Mouse (Mus musculus) midbrain, embryonic 13.5 days (tissue): ENCODE data around the gene Dkc1. TPM values are rescaled to one million over a fixed set of nuclear protein-coding genes. Genes with fewer than 3 reads are reported as not detected.
A peak's percentile ranks its signal among the peaks of the same experiment; 100 is the strongest.
"Not testable (repeated sequence)": the region's sequence is repeated elsewhere in the genome, so short reads cannot be mapped to it uniquely, and the experiment has no call there.

ENCODE experiments used
- ATAC-seq: fragments of 200-750 bp; cut with Nextera tagmentation; 2 replicates; pipeline ENCODE4 v1.8.0; 2017; ENCODE audit warnings: mild to moderate bottlenecking, moderate TSS enrichment, moderate library complexity
- H3K27ac ChIP-seq: fragments of 300-500 bp; sonication (generic); 2 replicates; pipeline ENCODE4 v1.5.1; 2015; ENCODE audit warnings: inconsistent platforms, mild to moderate bottlenecking, moderate library complexity
- H3K27me3 ChIP-seq: fragments of 300-500 bp; sonication (generic); 2 replicates; pipeline ENCODE4 v1.6.1; 2015; ENCODE audit warnings: mild to moderate bottlenecking, inconsistent platforms
- H3K36me3 ChIP-seq: fragments of 300-500 bp; sonication (generic); 2 replicates; pipeline ENCODE4 v1.6.1; 2015; ENCODE audit warnings: mild to moderate bottlenecking, inconsistent platforms
- H3K4me1 ChIP-seq: fragments of 300-500 bp; sonication (generic); replicated peaks from 2 replicates; pipeline ENCODE4 v1.6.1; 2015; ENCODE audit warnings: inconsistent platforms
- H3K4me2 ChIP-seq: fragments of 300-500 bp; sonication (generic); replicated peaks from 2 replicates; pipeline ENCODE4 v1.6.1; 2015; ENCODE audit warnings: moderate library complexity, mild to moderate bottlenecking, inconsistent platforms
- H3K4me3 ChIP-seq: fragments of 300-500 bp; sonication (generic); replicated peaks from 2 replicates; pipeline ENCODE4 v1.5.1; 2015; ENCODE audit warnings: mild to moderate bottlenecking, inconsistent platforms
- H3K9ac ChIP-seq: fragments of 300-500 bp; sonication (generic); replicated peaks from 2 replicates; pipeline ENCODE4 v1.6.1; 2015; ENCODE audit warnings: mild to moderate bottlenecking, inconsistent platforms
- H3K9me3 ChIP-seq: fragments of 300-500 bp; sonication (generic); 2 replicates; pipeline ENCODE4 v1.6.1; 2016; ENCODE audit warnings: mild to moderate bottlenecking, inconsistent platforms
- WGBS: fragments of 180-500 bp; shearing (Covaris S2); methylation state at CpG from one replicate; pipeline ENCODE4 v1.1.7; 2015; 5-methylcytosine and 5-hydroxymethylcytosine counted together
- polyA plus RNA-seq: library from polyadenylated mRNA; unstranded; fragments of >200 nt; fragmentation: Nextera tagmentation; extraction: Ambion mirVana; gene quantifications from 2 replicates; pipeline ENCODE4 v1.2.1, GENCODE M21; 2015

The Dkc1 gene
- polyA plus RNA-seq, 1 experiment from 2014 or later, result 84.7 TPM

- Histone ChIP-seq H3K36me3 (peaks cover 40% of the 10 kb centered on the region), H3K27me3 (no peaks in the 10 kb centered on the region), H3K4me2 (no peak overlapping the region), H3K4me3 (no peak overlapping the region), H3K4me1 (peaks cover 3% of the 10 kb centered on the region; the same call in 1 of the 2 replicates), H3K9me3 (no peaks in the 10 kb centered on the region), H3K27ac (no peak overlapping the region), H3K9ac (no peak overlapping the region)
- ATAC-seq, result no peak
- WGBS, result 91% methylated on average over 6 of the region's 6 CpGs
Observed at GRCm38 (mm10) chrX:75102293-75102692, 6.6 kb downstream of the Dkc1 start.

GRCm38 (mm10) chrX:75115550-75115949, 19.9 kb downstream of the Dkc1 start:
- H3K9me3 ChIP-seq, result no peaks in the 10 kb centered on the region
- H3K9ac ChIP-seq, result no peak overlapping the region
- no peaks in the 10 kb centered on the region for H3K4me1 ChIP-seq
- H3K4me2 ChIP-seq, result no peak overlapping the region
- H3K36me3 ChIP-seq, result peaks cover 3% of the 10 kb centered on the region; the same call in 1 of the 2 replicates
- H3K27me3 ChIP-seq, result no peaks in the 10 kb centered on the region
- no peak for ATAC-seq
- no peak overlapping the region for H3K4me3 ChIP-seq
- no peak overlapping the region for H3K27ac ChIP-seq

- no peak for ATAC-seq
- Histone ChIP-seq H3K4me1 (no peaks in the 10 kb centered on the region), H3K9me3 (no peaks in the 10 kb centered on the region), H3K9ac (no peak overlapping the region), H3K36me3 (no peaks in the 10 kb centered on the region), H3K4me2 (no peak overlapping the region), H3K4me3 (no peak overlapping the region), H3K27ac (no peak overlapping the region), H3K27me3 (no peaks in the 10 kb centered on the region)
- WGBS, result 71% methylated on average over 3 of the region's 3 CpGs
Observed at GRCm38 (mm10) chrX:75125606-75126005, 30.0 kb downstream of the Dkc1 start.

- H3K4me2 ChIP-seq, result no peak overlapping the region
- ATAC-seq, result no peak
Observed at GRCm38 (mm10) chrX:75126893-75127292, 31.2 kb downstream of the Dkc1 start.

GRCm38 (mm10) chrX:75128333-75128980, 32.8 kb downstream of the Dkc1 start:
- Histone ChIP-seq H3K4me3 (no peak overlapping the region), H3K4me1 (no peaks in the 10 kb centered on the region), H3K9ac (no peak overlapping the region), H3K4me2 (no peak overlapping the region), H3K27ac (no peak overlapping the region), H3K36me3 (no peaks in the 10 kb centered on the region), H3K9me3 (no peaks in the 10 kb centered on the region), H3K27me3 (no peaks in the 10 kb centered on the region)
- ATAC-seq, result no peak

More at GRCm38 (mm10) chrX:75126893-75127292, 31.2 kb downstream of the Dkc1 start:
- Histone ChIP-seq H3K9ac (no peak overlapping the region), H3K4me3 (no peak overlapping the region), H3K27me3 (no peaks in the 10 kb centered on the region), H3K9me3 (no peaks in the 10 kb centered on the region), H3K36me3 (no peaks in the 10 kb centered on the region), H3K4me1 (no peaks in the 10 kb centered on the region), H3K27ac (no peak overlapping the region)

GRCm38 (mm10) chrX:75129474-75129873, 33.8 kb downstream of the Dkc1 start:
- Histone ChIP-seq H3K27me3 (no peaks in the 10 kb centered on the region), H3K4me3 (no peak overlapping the region), H3K36me3 (no peaks in the 10 kb centered on the region), H3K9me3 (no peaks in the 10 kb centered on the region), H3K4me1 (no peaks in the 10 kb centered on the region), H3K4me2 (no peak overlapping the region), H3K27ac (no peak overlapping the region), H3K9ac (no peak overlapping the region)
- no peak for ATAC-seq
- 67% methylated on average over 2 of the region's 2 CpGs for WGBS

GRCm38 (mm10) chrX:75130467-75131160, 35.0 kb downstream of the Dkc1 start, which contains the start of gene Mpp1:
Gene Mpp1, minus strand, starts transcription at chrX:75131016.
- no peaks in the 10 kb centered on the region for H3K9me3 ChIP-seq
- H3K36me3 ChIP-seq, result no peaks in the 10 kb centered on the region
- H3K27ac ChIP-seq, result no peak within 1 kb of the TSS
- H3K9ac ChIP-seq, result peak within 1 kb of the TSS; percentile 65
- H3K27me3 ChIP-seq, result no peaks in the 10 kb centered on the region
- 28% methylated on average over 36 of the region's 36 CpGs for WGBS
- ATAC-seq, result peak; percentile 100
- H3K4me3 ChIP-seq, result peak within 1 kb of the TSS; percentile 48
- H3K4me1 ChIP-seq, result no peaks in the 10 kb centered on the region
- H3K4me2 ChIP-seq, result peak within 1 kb of the TSS; percentile 60

- H3K4me1 ChIP-seq, result no peaks in the 10 kb centered on the region
- no peak overlapping the region for H3K4me3 ChIP-seq
- H3K9me3 ChIP-seq, result no peaks in the 10 kb centered on the region
- H3K27ac ChIP-seq, result no peak overlapping the region
- H3K27me3 ChIP-seq, result no peaks in the 10 kb centered on the region
- no peaks in the 10 kb centered on the region for H3K36me3 ChIP-seq
- H3K4me2 ChIP-seq, result no peak overlapping the region
- H3K9ac ChIP-seq, result no peak overlapping the region
- ATAC-seq, result no peak
Observed at GRCm38 (mm10) chrX:75136938-75137337, 41.3 kb downstream of the Dkc1 start.

GRCm38 (mm10) chrX:75137729-75138128, 42.1 kb downstream of the Dkc1 start:
- WGBS, result 88% methylated on average over 2 of the region's 2 CpGs

GRCm38 (mm10) chrX:75138182-75138581, 42.5 kb downstream of the Dkc1 start:
- Histone ChIP-seq H3K27ac (no peak overlapping the region), H3K4me2 (no peak overlapping the region), H3K4me3 (no peak overlapping the region), H3K4me1 (no peaks in the 10 kb centered on the region), H3K9ac (no peak overlapping the region), H3K36me3 (no peaks in the 10 kb centered on the region), H3K27me3 (no peaks in the 10 kb centered on the region), H3K9me3 (no peaks in the 10 kb centered on the region)
- ATAC-seq, result no peak
- 86% methylated on average over 2 of the region's 2 CpGs for WGBS

More at GRCm38 (mm10) chrX:75137729-75138128, 42.1 kb downstream of the Dkc1 start:
- no peaks in the 10 kb centered on the region for H3K36me3 ChIP-seq
- H3K4me2 ChIP-seq, result no peak overlapping the region
- H3K9ac ChIP-seq, result no peak overlapping the region
- no peaks in the 10 kb centered on the region for H3K27me3 ChIP-seq
- no peak overlapping the region for H3K4me3 ChIP-seq
- no peaks in the 10 kb centered on the region for H3K9me3 ChIP-seq
- no peak for ATAC-seq
- H3K27ac ChIP-seq, result no peak overlapping the region
- no peaks in the 10 kb centered on the region for H3K4me1 ChIP-seq

GRCm38 (mm10) chrX:75143124-75143555, 47.5 kb downstream of the Dkc1 start:
- not testable (repeated sequence) for H3K36me3 ChIP-seq, H3K9me3 ChIP-seq, H3K4me1 ChIP-seq, H3K27ac ChIP-seq, H3K27me3 ChIP-seq
- WGBS, result 37% methylated on average over 18 of the region's 42 CpGs
- ATAC-seq, result peak; percentile 74
- H3K9ac ChIP-seq, result peak overlapping the region; percentile 41; the same call in 1 of the 2 replicates
- peak overlapping the region; percentile 56 for H3K4me2 ChIP-seq
- H3K4me3 ChIP-seq, result peak overlapping the region; percentile 39

- Histone ChIP-seq H3K27me3 (no peaks in the 10 kb centered on the region), H3K4me2 (no peak overlapping the region), H3K4me1 (no peaks in the 10 kb centered on the region), H3K4me3 (no peak overlapping the region), H3K27ac (no peak overlapping the region), H3K9ac (no peak overlapping the region), H3K9me3 (no peaks in the 10 kb centered on the region), H3K36me3 (no peaks in the 10 kb centered on the region)
- ATAC-seq, result no peak
- WGBS, result 84% methylated on average over 4 of the region's 4 CpGs
Observed at GRCm38 (mm10) chrX:75148414-75148813, 52.8 kb downstream of the Dkc1 start.
